Mouse (Mus musculus) B cell, adult 2 months (primary cell): ENCODE measurements around the gene Reep6.
A peak's percentile ranks its signal among the peaks of the same experiment; 100 is the strongest.

Source experiments
- DNase-seq, 2 experiments: peaks; one replicate each; pipeline ENCODE4 v3.0.0; 2022

The Reep6 gene

GRCm38 (mm10) chr10:80329273-80330081 lies at the start of gene Reep6, which contains the start of gene Pcsk4:
Reep6 (plus strand) TSS chr10:80329953.
Pcsk4 (minus strand) TSS chr10:80329498.
- peak; percentile 97 to 98 for DNase-seq

GRCm38 (mm10) chr10:80281304-80281703 lies 48.4 kb upstream of the Reep6 start:
- DNase-seq = no peak

DNA sequence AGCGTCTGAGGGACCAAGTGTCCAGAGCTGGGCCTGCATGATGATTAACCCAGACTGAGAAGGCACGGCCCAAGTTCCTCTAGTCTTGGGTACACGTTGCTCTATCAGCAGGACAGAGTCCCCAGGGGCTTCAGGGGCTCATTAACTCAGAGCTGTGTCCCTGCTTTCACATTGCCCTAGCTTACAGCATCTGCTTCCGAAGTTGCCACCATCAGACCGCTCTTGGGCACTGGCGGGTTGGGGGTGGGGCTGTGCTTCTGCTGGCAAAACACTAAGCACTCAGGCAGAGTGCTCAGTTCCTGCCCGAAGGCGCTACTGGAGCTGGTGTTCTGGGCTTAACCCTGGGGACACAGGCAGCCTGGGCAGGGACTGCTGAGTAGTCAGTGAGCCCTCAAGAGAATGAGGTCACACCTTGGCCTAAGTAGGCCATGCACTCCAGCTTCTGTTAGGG lies 47.8 kb upstream of the Reep6 start:
- DNase-seq = no peak

- DNase-seq = no peak
These were observed 47.0 kb upstream of the Reep6 start for GRCm38 (mm10) chr10:80282481-80283441.

DNA sequence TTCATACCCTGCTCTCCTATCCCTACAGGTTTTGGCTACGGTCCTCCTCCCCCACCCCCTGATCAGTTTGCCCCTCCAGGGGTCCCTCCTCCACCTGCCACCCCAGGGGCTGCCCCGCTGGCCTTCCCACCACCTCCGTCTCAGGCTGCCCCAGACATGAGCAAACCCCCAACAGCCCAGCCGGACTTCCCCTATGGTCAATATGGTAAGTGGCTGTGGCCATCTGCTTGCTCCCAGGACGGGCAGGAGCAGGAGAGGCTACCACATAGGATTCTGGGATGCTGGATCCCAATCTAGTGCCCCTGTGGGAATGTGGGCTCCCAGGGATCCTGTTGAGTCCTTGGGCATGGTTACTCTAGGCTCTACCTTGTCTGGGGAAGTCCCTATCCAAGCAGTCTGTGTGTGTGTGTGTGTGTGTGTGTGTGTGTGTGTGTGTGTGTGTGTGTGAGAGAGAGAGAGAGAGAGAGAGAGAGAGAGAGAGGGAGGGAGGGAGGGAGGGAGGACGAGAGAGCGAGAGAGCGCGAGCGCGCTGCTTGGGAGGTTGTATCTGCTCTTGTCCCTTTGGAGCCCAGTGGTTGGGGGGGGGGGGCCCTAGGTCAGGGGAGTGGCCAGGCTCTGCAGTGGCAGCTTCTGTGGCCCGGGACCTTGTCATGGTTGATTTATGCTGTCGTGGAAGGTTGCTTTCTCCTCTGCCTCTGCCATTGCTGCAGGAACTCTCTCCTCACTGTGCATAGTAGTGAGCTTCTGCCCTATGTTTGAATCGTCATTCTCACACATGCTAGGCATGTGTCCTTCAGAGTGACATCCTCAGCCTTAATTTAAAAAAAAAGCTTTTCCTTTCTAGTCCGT lies 44.3 kb upstream of the Reep6 start:
- no peak for DNase-seq

GRCm38 (mm10) chr10:80288097-80288496 lies 41.7 kb upstream of the Reep6 start:
- DNase-seq = no peak

DNA sequence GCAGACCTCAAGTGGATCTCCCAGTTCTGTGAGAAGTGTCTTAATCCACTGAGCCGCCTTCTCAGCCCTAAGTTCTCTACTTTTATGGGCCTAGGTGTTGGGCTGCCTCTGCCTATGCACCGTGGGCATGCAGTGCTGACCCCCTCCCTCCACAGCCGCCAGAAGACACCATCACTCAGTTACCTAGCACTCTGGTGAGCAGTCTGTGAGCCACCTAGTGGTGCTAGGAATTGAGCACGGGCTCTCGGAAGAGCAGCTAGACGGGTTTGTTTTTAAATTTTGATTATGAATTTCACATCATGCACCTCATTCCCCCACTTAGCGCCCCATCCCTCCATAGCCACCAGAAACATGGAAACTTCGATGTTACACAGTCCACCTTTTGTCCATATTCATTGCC lies 41.1 kb upstream of the Reep6 start:
- DNase-seq = no peak

- peak; percentile 95 to 96 for DNase-seq
These were observed 37.3 kb upstream of the Reep6 start, which contains the start of gene Rps15 for GRCm38 (mm10) chr10:80292251-80293146. Rps15 (plus strand) TSS chr10:80292453.

DNA sequence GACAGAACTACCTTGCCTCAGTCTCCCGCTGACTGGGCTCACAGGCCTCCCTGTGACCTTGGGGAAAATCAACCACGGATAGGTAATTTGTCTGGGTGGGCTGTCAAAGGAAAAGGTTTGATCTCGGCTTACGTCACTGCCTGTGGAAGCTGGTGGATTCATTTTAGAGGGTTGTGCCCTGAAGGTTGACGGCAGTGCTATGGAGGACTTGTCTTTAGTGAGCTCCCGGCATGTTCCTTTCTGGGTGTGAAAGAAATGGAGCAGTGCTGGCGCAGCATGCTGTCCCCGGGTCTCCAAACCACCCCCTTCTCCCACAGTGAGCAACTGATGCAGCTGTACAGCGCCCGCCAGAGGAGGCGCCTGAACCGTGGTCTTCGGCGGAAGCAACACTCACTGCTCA lies 36.4 kb upstream of the Reep6 start:
- peak in 1 of 2 experiments; percentile 27 for DNase-seq

GRCm38 (mm10) chr10:80294311-80294710 lies 35.4 kb upstream of the Reep6 start:
- no peak for DNase-seq

DNA sequence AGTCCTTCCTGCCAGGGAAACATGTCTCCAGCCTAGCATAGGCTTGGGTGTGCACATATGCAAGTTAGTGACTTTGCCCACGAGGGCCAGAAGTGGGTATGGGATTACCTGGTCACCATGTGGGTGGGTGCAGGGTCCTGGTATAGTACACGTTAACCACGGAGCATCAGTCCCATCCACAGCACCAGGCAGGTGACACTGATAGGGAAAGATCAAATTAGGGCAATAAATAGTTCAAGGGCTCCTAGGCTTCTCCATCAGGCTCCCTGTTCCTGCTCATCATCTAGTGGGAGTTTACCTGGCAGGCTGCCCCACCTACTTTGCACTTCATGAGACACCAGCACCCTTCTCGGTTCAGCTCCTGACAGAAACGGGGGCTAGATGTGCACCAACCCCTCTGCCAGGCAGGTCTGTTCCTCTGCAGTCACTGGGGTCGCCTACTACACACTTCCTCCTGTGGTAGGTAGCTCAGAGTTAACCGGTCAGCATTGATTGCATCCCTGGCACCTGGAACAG lies 34.9 kb upstream of the Reep6 start:
- no peak for DNase-seq

- DNase-seq = peak; percentile 80
These were observed 33.9 kb upstream of the Reep6 start, which contains the start of gene Apc2 for GRCm38 (mm10) chr10:80295618-80296425. Apc2 (plus strand) TSS chr10:80295977.

- DNase-seq = no peak
These were observed 32.9 kb upstream of the Reep6 start for GRCm38 (mm10) chr10:80296824-80297223.

- DNase-seq = no peak
These were observed 32.1 kb upstream of the Reep6 start for GRCm38 (mm10) chr10:80297526-80298133.

DNA sequence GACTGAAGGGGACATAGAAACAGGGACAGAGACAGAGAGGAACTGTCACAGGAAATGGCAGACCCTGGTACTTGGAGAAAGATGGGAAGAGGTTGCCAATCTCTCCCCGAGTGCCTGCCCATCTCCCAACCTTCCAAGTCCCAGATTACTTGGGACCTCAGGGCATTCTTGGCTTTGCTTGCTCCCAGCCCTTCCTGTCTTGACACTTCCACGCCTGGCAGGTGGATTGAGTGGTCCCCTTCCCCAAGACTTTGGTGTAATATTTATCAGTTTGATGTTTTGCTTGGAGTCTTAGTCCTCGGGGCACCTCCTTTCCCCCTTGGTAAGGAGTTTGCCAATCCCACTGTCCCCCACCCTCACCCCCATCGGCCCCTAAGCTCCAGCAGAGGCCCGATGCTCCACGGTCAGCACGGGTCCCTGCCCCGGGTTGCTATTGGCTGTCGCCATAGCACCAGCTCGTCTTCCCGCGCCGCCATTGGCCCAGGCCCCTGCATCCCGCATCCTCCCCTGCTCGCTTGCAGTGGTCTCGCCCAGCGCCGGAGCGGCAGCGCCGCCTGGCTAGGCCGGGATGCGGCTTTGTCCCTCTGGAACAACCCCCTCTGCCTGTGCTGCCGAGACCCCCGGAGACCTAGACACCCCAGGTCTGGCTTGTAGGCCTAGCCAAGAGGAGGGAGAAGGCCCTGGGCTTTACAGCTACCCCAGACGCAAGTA lies 31.0 kb upstream of the Reep6 start:
- no peak for DNase-seq

DNA sequence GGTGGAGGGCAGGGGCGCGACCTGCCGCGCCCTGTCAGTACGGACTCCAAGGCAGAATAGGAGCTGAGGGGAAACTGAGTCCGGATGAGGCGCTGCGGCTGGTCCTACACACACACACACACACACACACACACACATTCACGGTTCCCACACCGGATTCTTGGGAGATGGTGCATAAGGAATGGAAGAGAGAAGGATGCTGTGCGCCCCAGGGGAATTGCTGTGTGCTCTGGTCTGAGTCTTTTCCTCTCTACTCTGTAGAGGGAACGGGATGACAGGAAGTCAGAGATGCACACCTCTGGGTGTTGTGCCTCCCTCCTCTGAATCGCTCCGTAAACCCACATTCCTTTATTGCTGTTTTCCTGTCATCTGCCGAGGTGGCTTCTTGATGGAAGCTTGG lies 30.5 kb upstream of the Reep6 start:
- no peak for DNase-seq

DNA sequence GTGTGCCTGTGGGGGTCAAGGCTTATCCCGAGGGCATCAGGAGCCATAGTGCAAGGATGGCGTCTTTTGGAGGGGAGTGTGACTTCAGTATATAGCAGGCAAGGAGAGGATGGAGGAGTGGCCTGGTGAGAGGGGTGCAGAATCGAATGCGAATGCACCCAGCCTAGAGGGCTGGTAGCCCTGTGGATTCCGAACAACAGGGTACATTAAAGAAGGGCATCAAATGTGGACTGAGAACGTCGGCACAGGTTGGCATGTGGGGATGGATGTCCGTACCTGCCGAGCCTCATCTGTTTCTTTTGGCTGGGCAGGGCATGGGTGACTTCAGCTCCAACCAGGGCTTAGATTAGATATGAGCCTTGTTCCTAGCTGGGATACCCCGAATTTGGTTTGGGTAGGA lies 29.9 kb upstream of the Reep6 start:
- DNase-seq = no peak

- DNase-seq = no peak
These were observed 29.0 kb upstream of the Reep6 start for GRCm38 (mm10) chr10:80300672-80301181.
